Mouse (Mus musculus) cortical plate, adult 2 months (tissue): ENCODE measurements around the gene Lrch3.

Experiments
- CTCF ChIP-seq: fragments of 200-500 bp; IDR thresholded peaks from 2 replicates; pipeline ENCODE4 v1.5.1; 2011; ENCODE audit warnings: mild to moderate bottlenecking, control low read depth, low read length; ENCODE audit not compliant: insufficient read depth; ENCODE audit errors: extremely low read depth
- POLR2A ChIP-seq: fragments of 200-500 bp; IDR thresholded peaks from 2 replicates; pipeline ENCODE4 v1.6.1; 2011; ENCODE audit warnings: mild to moderate bottlenecking, low read length, control low read depth; ENCODE audit not compliant: insufficient read depth; ENCODE audit errors: extremely low read depth

GRCm38 (mm10) chr16:32902051-32902428 is 11.9 kb upstream of the Lrch3 start:
- TF ChIP-seq CTCF (no peak), POLR2A (no peak)
